Mouse (Mus musculus): Measurements from ENCODE around the gene Eif5.

Gene Eif5

GRCm38 (mm10) chr12:111568836-111569235 is 31.0 kb downstream of the Eif5 start:
- DNase-seq, result no peak

- DNase-seq, result no peak
These were observed 34.6 kb downstream of the Eif5 start for GRCm38 (mm10) chr12:111572406-111572805.

- DNase-seq, result no peak
These were observed 35.5 kb downstream of the Eif5 start for GRCm38 (mm10) chr12:111573315-111573714.

GRCm38 (mm10) chr12:111574074-111574886 is 36.5 kb downstream of the Eif5 start, which contains the start of gene Mark3:
TSS of gene Mark3 (plus strand) at chr12:111574523.
- DNase-seq, result peak; percentile 99

GRCm38 (mm10) chr12:111574887-111575838 is 37.3 kb downstream of the Eif5 start:
- peak; percentile 76 to 78 for DNase-seq

GRCm38 (mm10) chr12:111583058-111583457 is 45.2 kb downstream of the Eif5 start:
- DNase-seq, result no peak

- no peak for DNase-seq
These were observed 46.6 kb downstream of the Eif5 start for GRCm38 (mm10) chr12:111584401-111584800.

GRCm38 (mm10) chr12:111587252-111587651 is 49.4 kb downstream of the Eif5 start:
- DNase-seq, result no peak

GRCm38 (mm10) chr12:111592407-111593021 is 54.7 kb downstream of the Eif5 start:
- no peak for DNase-seq

- no peak for DNase-seq
These were observed 56.0 kb downstream of the Eif5 start for GRCm38 (mm10) chr12:111593775-111594174.
